Mouse (Mus musculus) thymus, adult 2 months (tissue): ENCODE data around the gene Eml2. TPM values are rescaled to one million over a fixed set of nuclear protein-coding genes. Genes with fewer than 3 reads are reported as not detected.

ENCODE experiments used
- DNase-seq: peaks from one replicate; pipeline ENCODE4 v3.0.0; 2021
- H3K27ac ChIP-seq: fragments of 200-500 bp; 2 replicates; pipeline ENCODE4 v1.5.1; 2012; ENCODE audit warnings: low read length, control low read depth; ENCODE audit not compliant: control insufficient read depth, insufficient read depth
- H3K27me3 ChIP-seq: fragments of 200-500 bp; 2 replicates; pipeline ENCODE4 v1.6.1; 2012; ENCODE audit warnings: mild to moderate bottlenecking, low read length, moderate library complexity, mixed read lengths; ENCODE audit not compliant: control insufficient read depth, insufficient read depth
- H3K36me3 ChIP-seq: fragments of 200-500 bp; 2 replicates; pipeline ENCODE4 v1.6.1; 2012; ENCODE audit warnings: mild to moderate bottlenecking, low read length, moderate library complexity; ENCODE audit not compliant: control insufficient read depth, insufficient read depth
- H3K4me1 ChIP-seq: fragments of 200-500 bp; replicated peaks from 2 replicates; pipeline ENCODE4 v1.6.1; 2012; ENCODE audit warnings: low read length; ENCODE audit not compliant: control insufficient read depth, insufficient read depth
- H3K4me3 ChIP-seq: fragments of 200-500 bp; 2 replicates; pipeline ENCODE4 v1.5.1; 2012; ENCODE audit warnings: mild to moderate bottlenecking, low read length, control low read depth, moderate library complexity; ENCODE audit not compliant: control insufficient read depth, insufficient read depth
- CTCF ChIP-seq: fragments of 200-500 bp; IDR thresholded peaks from 2 replicates; pipeline ENCODE4 v1.5.1; 2012; ENCODE audit warnings: mild to moderate bottlenecking, control low read depth, low read length, moderate library complexity, borderline replicate concordance; ENCODE audit not compliant: control insufficient read depth, poor library complexity, insufficient read depth; ENCODE audit errors: extremely low read depth
- POLR2A ChIP-seq: fragments of 200-500 bp; IDR thresholded peaks from 2 replicates; pipeline ENCODE4 v1.6.1; 2012; ENCODE audit warnings: mild to moderate bottlenecking, low read length, control low read depth, moderate library complexity; ENCODE audit not compliant: control insufficient read depth, poor library complexity, insufficient read depth; ENCODE audit errors: extremely low read depth
- WGBS: fragments of 180-500 bp; shearing (Covaris S2); methylation state at CpG from one replicate; pipeline ENCODE4 v1.1.7; 2018; 5-methylcytosine and 5-hydroxymethylcytosine counted together
- polyA plus RNA-seq: library from polyadenylated mRNA; depleted of rRNA; stranded (reverse); fragments of >200 nt; gene quantifications from 2 replicates; pipeline ENCODE4 v1.2.3, GENCODE M21; 2012

The Eml2 gene
- polyA plus RNA-seq, 1 experiment: 40.3 TPM

DNA sequence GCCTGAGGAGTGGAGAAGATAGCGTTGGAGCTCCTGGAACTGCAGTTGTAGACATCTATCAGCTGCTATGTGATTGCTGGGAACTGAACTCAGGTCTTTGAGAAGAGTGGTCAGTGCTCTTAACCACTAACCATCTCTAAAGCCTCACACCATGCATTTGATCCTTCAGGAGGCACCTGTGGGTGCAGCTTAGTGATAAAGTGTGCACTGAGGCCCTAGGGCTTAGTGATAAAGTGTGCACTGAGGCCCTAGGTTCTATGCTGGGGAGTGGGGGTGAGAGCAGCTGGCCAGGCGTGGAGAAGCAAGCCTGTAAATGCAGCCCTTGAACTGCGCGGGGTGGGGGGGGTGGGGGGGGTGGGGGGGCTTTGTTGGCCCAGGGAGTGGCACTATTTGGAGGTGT is 63.8 kb downstream of the Eml2 start:
- no peak for TF ChIP-seq CTCF
- no peak for TF ChIP-seq POLR2A
- Histone ChIP-seq H3K27me3 (no peaks in the 10 kb centered on the region), H3K27ac (no peak overlapping the region), H3K4me3 (no peak overlapping the region), H3K36me3 (peaks cover under 1% of the 10 kb centered on the region; the same call in 1 of the 2 replicates), H3K4me1 (no peaks in the 10 kb centered on the region)
- WGBS: 81% methylated on average over 1 of the region's 4 CpGs
- DNase-seq: no peak

DNA sequence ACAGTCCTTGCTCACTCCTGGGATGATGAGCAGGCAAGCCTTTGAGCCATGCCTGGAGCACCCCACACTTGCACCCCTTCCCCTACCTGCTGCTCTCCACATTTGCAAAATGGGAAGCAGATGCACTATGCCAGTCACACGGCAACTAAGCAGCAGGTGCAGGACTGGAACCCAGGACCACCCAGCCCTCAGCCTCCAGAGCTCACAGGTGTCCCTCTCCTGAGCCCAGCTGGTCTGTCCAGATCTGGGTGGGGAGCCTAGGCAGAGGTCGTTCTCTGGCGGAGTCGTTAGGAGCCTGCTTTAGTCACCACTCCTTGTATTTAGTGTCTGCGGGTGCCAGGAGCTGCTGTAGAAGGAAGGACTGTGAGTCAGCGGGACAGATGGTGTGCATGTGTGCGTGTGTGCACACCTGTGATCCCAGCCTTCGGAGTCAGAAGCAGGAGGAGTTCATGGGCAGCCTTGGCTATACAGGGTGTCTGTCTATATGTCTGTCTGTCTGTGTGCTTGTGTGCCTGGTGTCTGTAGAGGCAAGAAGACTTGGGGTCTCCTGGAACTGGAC is 64.8 kb downstream of the Eml2 start:
- Histone ChIP-seq H3K4me1 (no peaks in the 10 kb centered on the region), H3K4me3 (no peak overlapping the region)
- 97% methylated on average over 8 of the region's 8 CpGs for WGBS

DNA sequence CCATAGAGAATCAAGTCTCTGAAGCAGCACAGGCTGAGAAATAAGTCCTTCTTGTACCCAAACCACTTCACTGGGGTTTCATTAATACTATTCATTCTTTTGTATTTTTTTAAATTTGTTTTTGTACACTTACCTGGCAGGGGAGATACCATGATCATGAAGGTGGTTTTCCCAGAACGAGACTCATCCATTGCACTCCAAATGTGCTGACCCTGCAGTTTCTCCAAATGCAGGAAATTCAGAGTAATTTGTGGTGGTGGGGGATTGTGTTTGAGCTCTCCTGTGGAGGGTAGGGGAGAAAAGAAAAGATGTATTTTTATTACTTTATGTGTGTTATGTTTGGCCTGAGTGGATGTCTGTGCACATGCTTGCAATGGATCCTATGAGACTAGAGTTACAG is 65.8 kb downstream of the Eml2 start:
- 98% methylated on average over 1 of the region's 1 CpGs for WGBS
- Histone ChIP-seq H3K27me3 (no peaks in the 10 kb centered on the region), H3K4me3 (no peak overlapping the region), H3K4me1 (no peaks in the 10 kb centered on the region), H3K27ac (no peak overlapping the region), H3K36me3 (peaks cover 6% of the 10 kb centered on the region; the same call in 1 of the 2 replicates)
- no peak for DNase-seq
- TF ChIP-seq POLR2A (no peak), CTCF (no peak)

More for the DNA sequence above, 64.8 kb downstream of the Eml2 start:
- Histone ChIP-seq H3K36me3 (peaks cover 6% of the 10 kb centered on the region; the same call in 1 of the 2 replicates), H3K27ac (no peak overlapping the region), H3K27me3 (no peaks in the 10 kb centered on the region)
- TF ChIP-seq CTCF: no peak
- no peak for TF ChIP-seq POLR2A
- no peak for DNase-seq

DNA sequence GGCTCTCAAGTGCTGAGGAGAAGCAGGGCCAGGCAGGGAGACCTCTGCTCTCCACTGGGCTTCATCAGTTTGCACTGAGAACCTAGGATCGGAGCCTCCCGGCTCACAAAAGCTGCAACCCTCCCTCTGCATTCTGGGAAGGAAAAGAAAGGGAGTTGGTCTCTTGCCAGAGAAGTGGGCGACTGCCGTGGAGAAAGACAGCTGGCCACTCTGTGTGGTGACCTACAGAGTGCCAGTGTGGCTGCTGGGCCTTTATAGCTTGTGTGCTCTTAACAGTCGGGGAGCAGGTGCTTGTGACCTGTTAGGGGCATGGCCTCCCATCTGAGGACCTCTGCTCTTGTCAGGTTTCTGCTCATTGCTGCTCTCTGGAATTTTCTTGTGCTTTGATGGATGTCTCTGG is 67.6 kb downstream of the Eml2 start:
- 96% methylated on average over 5 of the region's 5 CpGs for WGBS
- DNase-seq: no peak
- no peak overlapping the region for H3K4me3 ChIP-seq
- no peaks in the 10 kb centered on the region for H3K27me3 ChIP-seq
- no peaks in the 10 kb centered on the region for H3K4me1 ChIP-seq
- H3K27ac ChIP-seq: no peak overlapping the region
- peaks cover 6% of the 10 kb centered on the region; the same call in 1 of the 2 replicates for H3K36me3 ChIP-seq
- TF ChIP-seq POLR2A (no peak), CTCF (no peak)

DNA sequence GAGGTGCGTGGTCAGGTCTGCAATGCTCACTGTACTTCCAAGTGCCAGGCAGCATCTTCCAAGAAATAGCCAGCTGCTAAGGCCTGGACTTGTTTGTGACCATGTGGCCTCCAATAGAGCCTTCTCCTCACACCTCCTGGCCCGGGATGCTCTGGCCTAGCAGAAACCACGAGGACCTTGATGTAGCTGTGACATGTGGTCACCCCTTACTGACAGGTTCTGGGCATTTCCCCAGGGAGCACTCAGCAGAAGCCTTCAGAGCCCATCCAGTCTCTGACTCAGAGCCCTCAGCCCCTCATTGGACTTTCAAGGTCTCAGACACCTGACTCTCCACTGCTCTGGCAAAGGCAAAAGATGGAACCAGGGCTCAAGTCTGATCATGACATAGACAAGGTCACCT is 68.9 kb downstream of the Eml2 start:
- WGBS: 81% methylated on average over 3 of the region's 3 CpGs
- Histone ChIP-seq H3K36me3 (peaks cover 6% of the 10 kb centered on the region; the same call in 1 of the 2 replicates), H3K4me3 (no peak overlapping the region), H3K27ac (no peak overlapping the region), H3K4me1 (no peaks in the 10 kb centered on the region), H3K27me3 (no peaks in the 10 kb centered on the region)
- TF ChIP-seq CTCF (no peak), POLR2A (no peak)
- no peak for DNase-seq

DNA sequence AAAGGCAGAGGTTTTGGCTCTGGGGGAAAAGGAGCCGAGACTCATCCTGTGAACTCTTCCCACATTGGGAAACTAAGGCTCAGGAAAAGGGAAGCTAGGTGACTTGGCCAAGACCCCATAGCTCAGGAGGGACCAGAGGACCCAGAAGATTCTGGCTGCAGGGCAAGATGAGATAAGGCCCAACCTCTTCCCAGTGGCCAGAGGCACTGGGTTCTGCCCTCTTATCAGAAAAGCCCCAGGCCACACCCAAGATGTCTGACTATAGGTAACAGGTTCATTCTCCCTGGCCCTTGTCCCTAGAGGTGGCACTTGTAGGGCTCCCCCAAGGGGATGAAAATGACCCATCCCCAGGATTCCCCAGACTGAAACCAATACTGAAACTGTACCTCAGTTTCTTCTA is 70.6 kb downstream of the Eml2 start:
- DNase-seq: no peak
- Histone ChIP-seq H3K27me3 (no peaks in the 10 kb centered on the region), H3K4me1 (no peaks in the 10 kb centered on the region), H3K4me3 (no peak overlapping the region), H3K36me3 (peaks cover 6% of the 10 kb centered on the region; the same call in 1 of the 2 replicates), H3K27ac (no peak overlapping the region)
- 100% methylated on average over 1 of the region's 1 CpGs for WGBS
- TF ChIP-seq POLR2A (no peak), CTCF (no peak)

DNA sequence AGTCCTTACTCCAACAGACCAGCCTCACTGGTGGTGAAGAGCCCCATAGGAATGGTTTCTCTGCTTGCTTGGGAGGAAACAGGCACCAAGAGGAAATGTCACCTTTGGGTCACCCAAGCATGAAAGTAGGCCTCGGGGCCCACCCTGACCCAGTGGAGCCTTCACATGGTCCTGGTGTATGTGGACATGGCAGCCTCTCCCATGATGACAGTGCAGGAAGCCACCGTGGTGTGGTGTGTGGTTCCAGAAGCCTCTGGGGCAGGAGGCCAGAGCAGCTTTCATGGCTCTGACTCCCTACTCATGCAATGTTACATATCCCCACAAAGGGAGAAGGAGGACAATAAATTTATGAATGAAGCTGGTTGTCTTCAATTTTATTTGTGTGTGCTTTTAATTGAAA is 71.3 kb downstream of the Eml2 start:
- H3K4me1 ChIP-seq: no peaks in the 10 kb centered on the region
- peaks cover 6% of the 10 kb centered on the region; the same call in 1 of the 2 replicates for H3K36me3 ChIP-seq
- DNase-seq: no peak
- no peak overlapping the region for H3K27ac ChIP-seq
- H3K4me3 ChIP-seq: no peak overlapping the region
- no peaks in the 10 kb centered on the region for H3K27me3 ChIP-seq
- WGBS: 59% methylated on average over 2 of the region's 2 CpGs
- TF ChIP-seq POLR2A (no peak), CTCF (no peak)
